Mouse (Mus musculus) frontal cortex, adult (tissue): ENCODE results near the gene Smoc1.

Experiments used
- ATAC-seq: cut with Nextera tagmentation; 2 replicates; pipeline ENCODE4 v1.9.2; 2017; ENCODE audit warnings: mild to moderate bottlenecking, moderate library complexity, mixed read lengths; ENCODE audit not compliant: low TSS enrichment

The Smoc1 gene

DNA sequence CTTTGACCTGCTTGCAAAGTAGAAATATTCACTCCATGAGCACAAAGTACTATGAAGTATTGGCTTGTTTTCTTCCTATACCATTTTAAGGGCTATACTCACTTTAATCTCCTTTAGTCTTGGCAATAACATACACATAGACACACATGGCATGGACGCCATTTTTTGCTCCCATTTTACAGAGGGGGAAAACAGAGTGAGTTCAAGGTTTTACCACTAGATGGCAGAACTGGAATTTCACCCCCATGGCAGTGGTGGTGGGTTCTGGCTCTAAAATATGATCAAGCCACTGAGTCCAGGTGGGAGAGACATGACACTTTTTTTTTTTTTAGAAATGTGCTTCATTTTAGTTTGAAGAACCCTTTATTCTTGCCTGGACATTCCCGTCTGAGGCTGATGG is 1.6 kb upstream of the Smoc1 start:
- ATAC-seq: no peak

GRCm38 (mm10) chr12:81026995-81027942 is 661 bp downstream of the Smoc1 start:
- ATAC-seq: peak; percentile 44

- no peak for ATAC-seq
These were observed 1.8 kb downstream of the Smoc1 start for GRCm38 (mm10) chr12:81028291-81028920.

DNA sequence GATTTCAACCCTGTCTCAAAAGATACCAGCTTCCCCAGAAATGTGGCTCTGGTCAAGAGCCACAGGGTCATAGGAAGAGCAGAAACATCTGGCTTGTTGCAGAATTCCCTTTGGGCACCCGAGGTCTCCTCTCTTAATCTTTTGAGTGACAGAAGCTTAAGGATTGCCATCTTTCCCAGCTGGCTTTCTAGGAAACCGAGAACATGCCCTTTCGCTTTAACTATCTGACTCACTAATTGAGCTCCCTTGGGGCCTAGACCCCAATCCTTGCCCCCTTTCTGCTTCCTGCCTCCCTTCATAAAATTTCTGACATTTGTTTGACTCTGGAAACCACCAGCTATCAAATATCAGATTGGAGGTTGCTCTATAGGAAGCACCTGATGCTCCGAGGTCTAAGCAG is 3.1 kb downstream of the Smoc1 start:
- no peak for ATAC-seq

- no peak for ATAC-seq
These were observed 5.0 kb downstream of the Smoc1 start for GRCm38 (mm10) chr12:81031579-81031978.

- peak; percentile 47; the same call in 1 of the 2 replicates for ATAC-seq
These were observed 6.9 kb downstream of the Smoc1 start for GRCm38 (mm10) chr12:81033389-81034041.

DNA sequence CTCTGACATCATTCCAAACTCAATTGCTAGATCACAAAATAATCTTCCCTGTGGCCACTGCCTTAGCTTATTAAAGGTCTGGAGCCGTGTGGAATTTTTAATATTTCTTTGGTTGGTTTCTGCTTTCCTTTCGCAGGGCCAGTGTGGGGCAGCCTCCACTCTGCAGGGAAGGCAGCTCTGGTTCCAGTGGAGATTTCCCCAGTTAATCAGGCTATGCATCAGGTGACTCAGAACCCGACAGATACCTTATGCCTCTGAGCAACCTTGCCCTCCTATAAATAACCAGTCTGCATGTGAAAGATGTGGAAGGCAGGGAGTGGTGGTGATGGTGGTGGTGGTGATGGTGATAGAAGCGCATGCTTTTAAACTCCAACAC is 7.4 kb downstream of the Smoc1 start:
- ATAC-seq: no peak

GRCm38 (mm10) chr12:81035850-81036249 is 9.2 kb downstream of the Smoc1 start:
- no peak for ATAC-seq

GRCm38 (mm10) chr12:81043616-81044015 is 17.0 kb downstream of the Smoc1 start:
- no peak for ATAC-seq

- 0 out of 2 replicates have a peak, but pooled peaks have one; percentile 16 for ATAC-seq
These were observed 20.3 kb downstream of the Smoc1 start for GRCm38 (mm10) chr12:81046926-81047325.

DNA sequence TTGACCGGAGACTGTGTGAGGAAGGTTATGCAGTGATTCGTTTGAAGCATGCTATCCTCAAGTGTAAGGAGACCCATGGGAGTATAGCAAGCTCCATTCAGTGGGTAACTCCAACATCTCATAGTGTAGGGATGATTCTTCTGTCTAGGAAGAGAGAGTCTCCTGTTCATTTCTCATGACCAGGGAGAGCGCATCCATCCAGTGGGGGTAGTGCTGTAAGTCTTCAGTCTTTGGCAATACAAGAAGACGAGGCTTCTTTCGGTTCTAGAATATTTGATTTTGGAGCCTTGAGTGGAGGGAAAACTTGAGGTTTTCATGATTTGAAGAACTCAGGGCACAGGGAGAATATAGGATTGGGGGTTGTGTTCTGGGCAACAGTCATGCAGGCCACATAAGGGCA is 23.1 kb downstream of the Smoc1 start:
- ATAC-seq: no peak

DNA sequence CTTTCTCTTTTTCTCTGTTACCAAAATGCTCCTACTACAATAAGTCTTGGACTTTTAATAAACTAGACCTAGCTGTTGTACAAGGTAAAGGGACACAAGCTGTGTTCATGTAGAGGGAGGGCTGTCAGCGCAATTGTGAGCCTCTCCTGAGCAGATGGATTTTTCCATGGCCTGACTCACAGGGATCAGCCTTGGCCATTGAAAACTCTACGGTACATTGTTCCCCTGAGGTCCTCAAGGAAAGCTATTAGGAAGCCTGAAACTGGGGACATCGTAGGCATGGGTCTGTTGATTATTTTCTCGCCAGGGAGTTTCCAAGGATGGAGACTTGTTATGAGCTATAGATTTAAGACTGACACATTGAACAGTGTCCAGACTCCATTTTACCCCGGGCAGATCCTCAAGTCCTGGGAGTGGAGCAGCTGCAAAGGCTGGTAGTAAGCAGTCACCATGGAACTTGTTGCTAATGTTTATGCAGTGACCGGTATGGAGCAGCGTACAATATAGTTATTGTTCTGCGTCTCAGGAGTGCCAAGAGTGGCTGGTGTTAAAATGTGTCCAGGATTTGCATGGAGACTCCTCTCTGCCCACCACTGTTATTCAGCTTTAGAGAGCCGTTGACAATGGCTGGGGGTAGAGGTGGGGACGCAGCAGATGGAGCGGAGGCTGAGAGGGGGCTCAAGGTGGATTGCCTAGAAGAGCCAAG is 28.5 kb downstream of the Smoc1 start:
- ATAC-seq: no peak

- no peak for ATAC-seq
These were observed 29.2 kb downstream of the Smoc1 start for GRCm38 (mm10) chr12:81055811-81056210.

DNA sequence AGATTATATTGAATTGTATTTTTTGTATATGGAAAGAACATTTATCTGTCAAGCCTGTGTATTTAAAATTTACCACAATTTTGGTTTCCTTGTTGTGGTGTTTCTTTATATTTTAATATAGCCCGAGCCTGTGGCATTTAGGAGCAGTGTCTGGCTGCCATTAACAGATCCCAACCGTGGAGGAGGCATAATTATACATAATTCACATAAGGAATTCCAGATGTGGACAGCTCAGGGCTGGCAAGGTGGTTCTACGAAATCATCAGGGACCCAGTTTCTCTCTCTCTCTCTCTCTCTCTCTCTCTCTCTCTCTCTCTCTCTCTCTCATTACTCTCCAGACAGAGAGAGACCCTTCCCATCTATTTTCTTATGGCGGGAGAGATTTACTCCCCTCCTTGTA is 31.0 kb downstream of the Smoc1 start:
- ATAC-seq: no peak

DNA sequence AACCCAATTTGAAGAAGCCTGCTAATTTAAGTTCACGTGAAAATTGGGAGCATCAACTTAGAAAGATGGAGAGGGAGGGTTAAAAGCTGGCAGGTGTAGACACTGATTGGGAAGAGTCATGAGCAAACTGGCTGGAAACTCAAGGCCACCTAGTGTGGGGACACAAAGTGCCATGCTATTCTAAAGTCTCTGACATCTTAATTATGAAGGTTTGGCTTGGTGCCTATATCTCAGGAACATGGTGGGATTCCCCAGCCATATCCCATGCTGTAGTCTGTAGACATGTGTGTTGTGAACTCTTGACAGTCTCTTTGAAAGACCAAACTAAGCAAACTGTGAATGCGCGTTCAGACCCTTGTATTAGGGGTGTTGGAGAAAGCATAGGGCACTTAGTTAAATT is 32.0 kb downstream of the Smoc1 start:
- no peak for ATAC-seq

GRCm38 (mm10) chr12:81061831-81062361 is 35.3 kb downstream of the Smoc1 start:
- peak; percentile 77 for ATAC-seq

GRCm38 (mm10) chr12:81063336-81063955 is 36.8 kb downstream of the Smoc1 start:
- ATAC-seq: no peak

DNA sequence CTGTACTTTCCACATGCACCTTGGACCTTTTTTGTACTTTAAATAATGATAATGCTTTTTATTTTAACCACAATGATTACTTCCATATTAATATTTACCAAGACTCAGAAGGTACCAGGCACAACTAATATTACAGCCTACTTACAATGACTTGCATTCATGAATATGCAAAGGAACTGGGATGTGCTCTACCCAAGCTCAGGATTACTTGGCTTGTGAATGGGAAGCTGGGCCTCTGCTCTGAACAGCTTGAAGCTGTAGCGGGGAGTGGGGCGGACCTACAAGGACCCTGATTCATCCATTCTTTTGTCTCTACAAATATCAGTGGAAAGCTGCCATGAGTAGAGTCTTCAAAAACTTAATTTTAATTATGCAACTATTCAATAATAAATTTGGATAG is 47.5 kb downstream of the Smoc1 start:
- no peak for ATAC-seq

GRCm38 (mm10) chr12:81074941-81075340 is 48.3 kb downstream of the Smoc1 start:
- ATAC-seq: no peak

DNA sequence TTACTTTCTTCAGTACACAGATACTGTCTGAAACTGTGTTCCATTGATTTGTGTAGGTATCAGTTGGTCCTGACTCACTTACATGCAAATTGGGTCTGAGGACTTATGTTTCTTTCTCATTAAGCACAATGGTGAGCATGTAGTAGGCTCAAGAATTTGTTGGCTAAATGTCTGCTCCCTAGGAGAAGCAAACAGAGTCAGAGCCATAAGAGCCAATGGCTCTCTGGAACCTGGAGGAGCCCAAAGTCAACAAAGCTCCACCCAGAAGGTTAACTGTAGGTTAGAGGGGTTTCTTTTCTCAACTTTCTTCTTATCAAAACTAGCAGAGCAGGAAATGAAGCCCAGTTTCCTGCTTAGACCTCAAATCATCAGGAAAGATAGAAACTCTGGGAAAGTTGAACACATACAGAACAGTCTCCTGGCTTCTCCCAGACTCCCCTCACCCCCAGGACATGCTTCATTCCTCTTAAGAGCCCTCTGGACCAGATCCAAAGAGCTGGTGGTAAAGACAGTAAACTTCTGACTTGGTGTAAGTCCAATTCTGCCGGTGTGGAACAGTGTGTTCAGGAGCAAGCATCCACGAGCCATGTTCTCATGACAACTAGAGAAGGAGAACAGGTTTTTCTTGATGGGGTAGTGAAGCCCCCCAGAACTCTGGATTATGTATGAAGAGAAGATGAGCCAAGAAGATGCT is 51.5 kb downstream of the Smoc1 start:
- no peak for ATAC-seq

- no peak for ATAC-seq
These were observed 53.7 kb downstream of the Smoc1 start for GRCm38 (mm10) chr12:81080345-81080744.
